Mouse (Mus musculus): Measurements from ENCODE around the gene Pcdh10. TPM values are rescaled to one million over a fixed set of nuclear protein-coding genes. Genes with fewer than 3 reads are reported as not detected.

The Pcdh10 gene
- polyA plus RNA-seq, 1 experiment from 2014 or later, result 0.19 TPM

DNA sequence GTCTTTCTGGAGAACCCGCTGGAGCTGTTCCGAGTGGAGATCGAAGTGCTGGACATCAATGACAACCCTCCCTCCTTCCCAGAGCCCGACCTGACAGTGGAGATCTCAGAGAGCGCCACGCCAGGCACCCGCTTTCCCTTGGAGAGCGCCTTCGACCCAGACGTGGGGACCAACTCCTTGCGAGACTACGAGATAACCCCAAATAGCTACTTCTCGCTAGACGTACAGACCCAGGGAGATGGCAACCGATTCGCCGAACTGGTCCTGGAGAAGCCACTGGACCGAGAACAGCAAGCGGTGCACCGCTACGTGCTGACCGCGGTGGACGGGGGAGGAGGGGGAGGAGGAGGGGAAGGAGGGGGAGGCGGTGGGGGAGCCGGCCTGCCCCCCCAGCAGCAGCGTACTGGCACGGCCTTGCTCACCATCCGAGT is 1.4 kb downstream of the Pcdh10 start:
- DNase-seq (ENCODE audit: low spot score) (no peak), ATAC-seq (no peak)
- under 1% methylated on average over 24 of the region's 29 CpGs for WGBS
- peak overlapping the region; percentile 50 for H3K4me3 ChIP-seq (ENCODE audit: low read depth, low read length)
- no peak overlapping the region for H3K27ac ChIP-seq (ENCODE audit: low read length)
- no peak overlapping the region for H3K9ac ChIP-seq (replicated peaks; ENCODE audit: low read depth)
- TF ChIP-seq CTCF (IDR thresholded peaks at IDR 0.05) (no peak), EP300 (IDR thresholded peaks at IDR 0.05) (no peak)
- H3K9me3 ChIP-seq (ENCODE audit: low read length), result no peaks in the 10 kb centered on the region
- H3K4me1 ChIP-seq (ENCODE audit: insufficient read depth, low read depth, low read length), result peaks cover 28% of the 10 kb centered on the region
- peak overlapping the region; percentile 86 for H3K4me2 ChIP-seq (replicated peaks; ENCODE audit: low read depth, low read length)
- no peaks in the 10 kb centered on the region for H3K36me3 ChIP-seq (ENCODE audit: insufficient read depth, low read length)
- H3K27me3 ChIP-seq (replicated peaks; ENCODE audit: insufficient read depth, low read length), result peaks cover 44% of the 10 kb centered on the region

DNA sequence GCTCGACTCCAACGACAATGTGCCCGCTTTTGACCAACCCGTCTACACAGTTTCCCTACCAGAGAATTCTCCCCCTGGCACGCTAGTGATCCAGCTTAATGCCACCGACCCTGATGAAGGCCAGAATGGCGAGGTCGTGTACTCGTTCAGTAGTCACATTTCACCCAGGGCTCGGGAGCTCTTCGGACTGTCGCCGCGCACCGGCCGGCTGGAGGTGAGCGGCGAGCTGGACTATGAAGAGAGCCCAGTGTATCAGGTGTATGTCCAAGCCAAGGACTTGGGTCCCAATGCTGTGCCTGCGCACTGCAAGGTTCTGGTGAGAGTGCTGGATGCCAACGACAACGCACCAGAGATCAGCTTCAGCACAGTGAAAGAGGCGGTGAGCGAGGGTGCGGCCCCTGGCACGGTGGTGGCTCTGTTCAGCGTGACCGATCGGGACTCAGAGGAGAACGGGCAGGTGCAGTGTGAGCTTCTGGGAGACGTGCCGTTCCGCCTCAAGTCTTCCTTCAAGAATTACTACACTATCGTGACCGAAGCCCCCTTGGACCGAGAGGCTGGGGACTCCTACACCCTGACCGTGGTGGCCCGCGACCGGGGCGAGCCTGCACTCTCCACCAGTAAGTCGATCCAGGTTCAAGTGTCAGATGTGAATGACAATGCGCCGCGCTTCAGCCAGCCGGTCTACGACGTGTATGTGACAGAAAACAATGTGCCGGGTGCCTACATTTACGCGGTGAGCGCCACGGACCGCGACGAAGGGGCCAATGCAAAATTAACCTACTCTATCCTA is 2.0 kb downstream of the Pcdh10 start:
- no peak for TF ChIP-seq CTCF (IDR thresholded peaks at IDR 0.05)
- no peak for TF ChIP-seq EP300 (IDR thresholded peaks at IDR 0.05)
- DNase-seq (ENCODE audit: low spot score), result no peak
- no peak for ATAC-seq
- no peaks in the 10 kb centered on the region for H3K36me3 ChIP-seq (ENCODE audit: insufficient read depth, low read length)
- peak overlapping the region; percentile 86 for H3K4me2 ChIP-seq (replicated peaks; ENCODE audit: low read depth, low read length)
- H3K9me3 ChIP-seq (ENCODE audit: low read length), result no peaks in the 10 kb centered on the region
- no peak overlapping the region for H3K9ac ChIP-seq (replicated peaks; ENCODE audit: low read depth)
- peak overlapping the region; percentile 50 for H3K4me3 ChIP-seq (ENCODE audit: low read depth, low read length)
- peaks cover 44% of the 10 kb centered on the region for H3K27me3 ChIP-seq (replicated peaks; ENCODE audit: insufficient read depth, low read length)
- WGBS, result 1% methylated on average over 55 of the region's 55 CpGs
- no peak overlapping the region for H3K27ac ChIP-seq (ENCODE audit: low read length)
- H3K4me1 ChIP-seq (ENCODE audit: insufficient read depth, low read depth, low read length), result peaks cover 28% of the 10 kb centered on the region

DNA sequence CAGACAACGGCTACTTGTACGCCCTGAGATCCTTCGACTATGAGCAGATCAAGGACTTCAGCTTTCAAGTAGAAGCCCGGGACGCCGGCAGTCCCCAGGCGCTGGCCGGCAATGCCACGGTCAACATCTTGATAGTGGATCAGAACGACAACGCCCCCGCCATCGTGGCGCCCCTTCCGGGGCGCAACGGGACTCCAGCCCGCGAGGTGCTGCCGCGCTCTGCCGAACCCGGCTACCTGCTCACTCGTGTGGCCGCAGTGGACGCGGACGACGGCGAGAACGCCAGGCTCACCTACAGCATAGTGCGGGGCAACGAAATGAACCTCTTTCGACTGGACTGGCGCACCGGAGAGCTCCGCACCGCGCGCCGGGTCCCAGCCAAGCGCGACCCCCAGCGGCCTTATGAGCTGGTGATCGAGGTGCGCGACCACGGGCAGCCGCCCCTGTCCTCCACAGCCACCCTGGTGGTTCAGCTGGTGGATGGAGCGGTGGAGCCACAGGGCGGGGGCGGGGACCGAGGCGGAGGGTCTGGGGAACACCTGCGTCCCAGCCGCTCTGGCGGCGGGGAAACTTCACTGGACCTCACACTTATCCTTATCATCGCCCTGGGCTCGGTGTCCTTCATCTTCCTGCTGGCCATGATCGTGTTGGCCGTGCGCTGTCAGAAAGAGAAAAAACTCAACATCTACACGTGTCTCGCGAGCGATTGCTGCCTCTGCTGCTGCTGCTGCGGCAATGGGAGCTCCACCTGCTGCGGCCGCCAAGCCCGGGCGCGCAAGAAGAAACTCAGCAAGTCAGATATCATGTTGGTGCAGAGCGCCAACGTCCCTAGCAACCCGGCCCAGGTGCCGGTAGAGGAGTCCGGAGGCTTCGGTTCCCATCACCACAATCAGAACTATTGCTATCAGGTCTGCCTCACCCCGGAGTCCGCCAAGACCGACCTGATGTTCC is 2.9 kb downstream of the Pcdh10 start:
- H3K36me3 ChIP-seq (ENCODE audit: insufficient read depth, low read length), result no peaks in the 10 kb centered on the region
- WGBS, result 1% methylated on average over 82 of the region's 82 CpGs
- DNase-seq (ENCODE audit: low spot score) (no peak), ATAC-seq (no peak)
- no peak overlapping the region for H3K9ac ChIP-seq (replicated peaks; ENCODE audit: low read depth)
- H3K4me1 ChIP-seq (ENCODE audit: insufficient read depth, low read depth, low read length), result peaks cover 28% of the 10 kb centered on the region
- no peak overlapping the region for H3K27ac ChIP-seq (ENCODE audit: low read length)
- H3K27me3 ChIP-seq (replicated peaks; ENCODE audit: insufficient read depth, low read length), result peaks cover 44% of the 10 kb centered on the region
- H3K9me3 ChIP-seq (ENCODE audit: low read length), result no peaks in the 10 kb centered on the region
- H3K4me3 ChIP-seq (ENCODE audit: low read depth, low read length), result peak overlapping the region; percentile 50
- no peak; the same call in 1 of the 2 replicates for TF ChIP-seq CTCF (IDR thresholded peaks at IDR 0.05)
- TF ChIP-seq EP300 (IDR thresholded peaks at IDR 0.05), result no peak
- peak overlapping the region; percentile 86 for H3K4me2 ChIP-seq (replicated peaks; ENCODE audit: low read depth, low read length)

DNA sequence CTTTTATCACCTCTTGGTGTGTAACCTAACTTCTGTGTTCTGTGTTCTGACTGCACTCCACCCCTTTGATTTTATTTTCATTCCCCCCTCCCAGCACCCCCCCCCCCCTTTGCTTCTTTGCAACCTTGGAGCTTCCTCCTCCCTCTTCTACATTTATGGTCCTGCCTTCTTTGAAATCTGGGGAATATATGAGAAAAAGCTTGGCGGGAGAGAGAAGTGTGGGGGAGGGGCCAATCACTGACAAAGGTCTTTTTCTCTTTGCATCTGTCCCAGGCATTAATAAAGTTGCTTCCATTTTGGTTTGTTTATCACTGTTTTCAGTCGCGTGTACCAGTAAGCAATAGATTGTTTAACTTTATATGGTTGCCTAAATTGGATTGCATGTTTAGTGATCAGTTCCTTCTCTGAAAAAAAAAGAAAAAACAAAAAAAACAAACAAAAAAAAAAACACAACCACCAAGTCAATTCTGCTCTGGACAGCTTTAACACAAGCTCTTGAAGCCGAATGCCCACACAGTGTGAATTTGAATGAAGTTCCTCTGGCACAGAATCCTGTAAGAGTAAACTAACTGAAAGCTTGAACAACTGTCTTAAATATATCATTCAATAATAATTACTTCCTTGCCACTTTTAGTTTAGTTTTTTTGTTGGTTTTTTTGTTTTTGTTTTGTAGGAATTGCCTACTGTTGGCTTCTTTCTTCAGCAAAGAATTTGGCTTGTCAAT is 4.0 kb downstream of the Pcdh10 start:
- DNase-seq (ENCODE audit: low spot score) (no peak), ATAC-seq (no peak)
- no peak overlapping the region for H3K9ac ChIP-seq (replicated peaks; ENCODE audit: low read depth)
- H3K27ac ChIP-seq (ENCODE audit: low read length), result no peak overlapping the region
- WGBS, result 28% methylated on average over 4 of the region's 4 CpGs
- H3K9me3 ChIP-seq (ENCODE audit: low read length), result no peaks in the 10 kb centered on the region
- H3K4me3 ChIP-seq (ENCODE audit: low read depth, low read length), result no peak overlapping the region
- peaks cover 28% of the 10 kb centered on the region for H3K4me1 ChIP-seq (ENCODE audit: insufficient read depth, low read depth, low read length)
- no peak for TF ChIP-seq EP300 (IDR thresholded peaks at IDR 0.05)
- TF ChIP-seq CTCF (IDR thresholded peaks at IDR 0.05), result no peak
- peaks cover 41% of the 10 kb centered on the region for H3K27me3 ChIP-seq (replicated peaks; ENCODE audit: insufficient read depth, low read length)
- no peak overlapping the region for H3K4me2 ChIP-seq (replicated peaks; ENCODE audit: low read depth, low read length)
- H3K36me3 ChIP-seq (ENCODE audit: insufficient read depth, low read length), result no peaks in the 10 kb centered on the region

DNA sequence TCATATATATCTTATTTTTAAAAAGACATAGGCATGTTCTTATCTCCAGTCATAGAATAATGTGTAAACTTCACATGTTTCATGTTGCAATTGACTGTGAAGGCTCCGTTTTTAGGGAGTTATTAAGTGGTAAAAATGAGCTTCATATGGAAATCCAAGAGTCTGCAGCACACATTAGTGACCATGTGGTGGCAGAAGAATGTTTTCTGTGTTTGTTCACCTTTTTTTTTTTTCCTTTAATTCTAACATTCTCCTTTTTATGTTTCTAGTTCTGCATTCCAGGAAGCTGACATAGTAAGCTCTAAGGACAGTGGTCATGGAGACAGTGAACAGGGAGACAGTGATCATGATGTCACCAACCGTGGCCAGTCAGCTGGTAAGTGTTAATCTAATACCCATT is 5.6 kb downstream of the Pcdh10 start:
- Histone ChIP-seq H3K9ac (replicated peaks; ENCODE audit: low read depth) (no peak overlapping the region), H3K27me3 (replicated peaks; ENCODE audit: insufficient read depth, low read length) (peaks cover 32% of the 10 kb centered on the region), H3K36me3 (ENCODE audit: insufficient read depth, low read length) (no peaks in the 10 kb centered on the region), H3K4me2 (replicated peaks; ENCODE audit: low read depth, low read length) (no peak overlapping the region), H3K4me3 (ENCODE audit: low read depth, low read length) (no peak overlapping the region), H3K4me1 (ENCODE audit: insufficient read depth, low read depth, low read length) (peaks cover 21% of the 10 kb centered on the region), H3K27ac (ENCODE audit: low read length) (no peak overlapping the region), H3K9me3 (ENCODE audit: low read length) (no peaks in the 10 kb centered on the region)
- TF ChIP-seq EP300 (IDR thresholded peaks at IDR 0.05) (no peak), CTCF (IDR thresholded peaks at IDR 0.05) (0 out of 2 replicates have a peak, but pooled peaks have one; percentile 6)
- no peak for ATAC-seq
- no peak for DNase-seq (ENCODE audit: low spot score)
- WGBS, result 24% methylated on average over 2 of the region's 2 CpGs
